Mouse (Mus musculus) spleen, postnatal 10 days (tissue): ENCODE measurements around the gene Col11a2.

Experiments
- DNase-seq, 2 experiments: peaks; one replicate each; pipeline ENCODE4 v3.0.0; 2021 to 2022; ENCODE audit warnings: low spot score in 2 of 2

The Col11a2 gene

GRCm38 (mm10) chr17:34026221-34026620 lies 13.0 kb upstream of the Col11a2 start:
- no peak for DNase-seq

DNA sequence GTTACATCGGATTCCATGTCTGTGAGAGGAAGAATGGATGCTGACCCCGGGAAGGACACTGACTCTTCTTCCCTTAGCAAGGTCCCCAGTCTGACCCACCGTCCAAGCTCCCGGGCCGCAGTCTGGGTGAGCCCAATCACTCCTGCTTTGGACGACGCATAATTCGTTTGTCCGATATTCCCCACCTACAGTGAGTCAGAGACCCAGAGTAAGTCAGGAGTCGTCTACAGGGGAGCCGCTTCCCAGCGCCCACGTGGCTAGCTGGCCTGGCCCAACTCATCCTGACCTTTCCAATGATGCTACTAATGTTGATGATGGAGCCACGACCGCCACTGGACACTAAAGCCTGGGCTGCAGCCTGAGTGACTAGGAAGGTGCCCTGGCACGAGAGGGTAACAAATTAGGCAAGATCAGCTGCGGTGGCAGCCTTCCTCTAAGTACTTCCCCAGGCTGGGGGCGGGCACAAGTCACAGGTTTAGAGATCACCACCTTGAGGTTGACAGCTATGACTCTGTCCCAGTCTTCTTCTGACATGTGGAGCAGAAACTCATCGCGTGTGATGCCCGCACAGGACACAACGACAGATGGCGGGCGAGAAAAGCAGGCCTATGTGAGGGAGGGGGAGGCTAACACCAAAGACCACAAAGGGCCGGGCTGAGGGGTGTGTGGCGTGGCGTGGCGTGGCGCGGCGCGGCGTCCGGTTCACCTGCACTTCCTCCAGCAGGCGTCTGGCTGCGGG lies 12.2 kb upstream of the Col11a2 start:
- DNase-seq, result peak; percentile 51 to 78

DNA sequence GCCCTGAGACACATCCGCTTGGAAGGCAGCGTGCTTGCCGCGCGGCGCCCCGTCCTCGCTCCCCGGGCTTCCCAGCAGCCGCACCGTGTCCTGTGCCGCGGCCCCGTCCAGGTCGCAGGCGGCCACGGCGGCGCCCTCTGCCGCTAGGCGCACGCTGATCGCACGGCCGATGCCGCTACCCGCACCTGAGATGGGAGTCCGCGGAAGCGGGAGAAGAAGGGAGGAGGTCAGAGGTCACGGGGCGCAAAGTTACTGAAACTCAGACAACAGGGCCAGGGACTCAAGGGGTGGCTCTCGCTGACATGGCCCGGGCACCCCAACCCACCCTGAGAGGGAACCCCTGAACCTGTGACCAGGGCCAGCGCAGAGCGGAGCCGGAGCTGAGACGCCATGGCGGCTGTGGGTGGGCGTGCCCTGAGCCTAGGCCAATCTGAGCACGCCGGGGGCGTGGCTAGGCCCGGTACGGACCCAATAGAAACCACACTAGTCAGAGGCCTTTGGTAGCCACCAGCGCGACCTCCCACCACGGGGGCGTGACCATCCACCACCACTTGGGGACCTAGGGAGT lies 11.5 kb upstream of the Col11a2 start, which contains the start of gene H2-Ke6:
Gene H2-Ke6, minus strand, starts transcription at position 405 of the 568 bp plus-strand sequence.
- peak; percentile 89 to 92 for DNase-seq

DNA sequence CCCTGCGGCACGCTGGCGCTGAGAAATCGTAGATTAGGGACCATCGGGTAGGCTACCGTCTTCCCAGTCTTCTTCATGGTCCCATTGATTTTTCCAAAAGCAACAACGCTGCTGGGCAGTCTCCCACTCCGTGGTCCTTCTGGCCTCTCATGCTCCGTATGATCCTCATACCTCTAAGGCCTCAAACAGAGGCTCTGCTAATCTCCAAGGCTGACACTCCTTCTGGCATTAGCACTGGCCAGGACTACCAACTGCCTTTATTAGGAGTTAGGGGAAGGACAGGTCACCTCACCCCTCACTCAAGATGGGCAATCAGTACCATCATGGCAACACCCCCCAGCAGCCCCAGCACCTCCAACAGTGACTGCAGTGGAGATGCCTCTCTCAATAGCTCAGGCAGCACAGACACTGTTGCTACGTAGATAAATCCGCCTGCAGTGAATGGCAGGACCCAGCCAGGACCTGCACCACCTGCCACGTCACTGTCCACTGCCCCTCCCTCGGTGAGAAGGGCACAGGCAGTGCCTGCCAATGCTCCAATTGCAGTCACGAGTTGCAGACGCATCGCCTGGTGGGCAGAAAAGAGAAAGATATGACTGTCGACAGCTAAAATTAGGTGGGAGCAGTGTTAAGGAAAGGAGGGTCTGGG lies 10.6 kb upstream of the Col11a2 start:
- DNase-seq, result no peak

GRCm38 (mm10) chr17:34029150-34029889 lies 9.9 kb upstream of the Col11a2 start:
- DNase-seq, result peak in 1 of 2 experiments; percentile 12

DNA sequence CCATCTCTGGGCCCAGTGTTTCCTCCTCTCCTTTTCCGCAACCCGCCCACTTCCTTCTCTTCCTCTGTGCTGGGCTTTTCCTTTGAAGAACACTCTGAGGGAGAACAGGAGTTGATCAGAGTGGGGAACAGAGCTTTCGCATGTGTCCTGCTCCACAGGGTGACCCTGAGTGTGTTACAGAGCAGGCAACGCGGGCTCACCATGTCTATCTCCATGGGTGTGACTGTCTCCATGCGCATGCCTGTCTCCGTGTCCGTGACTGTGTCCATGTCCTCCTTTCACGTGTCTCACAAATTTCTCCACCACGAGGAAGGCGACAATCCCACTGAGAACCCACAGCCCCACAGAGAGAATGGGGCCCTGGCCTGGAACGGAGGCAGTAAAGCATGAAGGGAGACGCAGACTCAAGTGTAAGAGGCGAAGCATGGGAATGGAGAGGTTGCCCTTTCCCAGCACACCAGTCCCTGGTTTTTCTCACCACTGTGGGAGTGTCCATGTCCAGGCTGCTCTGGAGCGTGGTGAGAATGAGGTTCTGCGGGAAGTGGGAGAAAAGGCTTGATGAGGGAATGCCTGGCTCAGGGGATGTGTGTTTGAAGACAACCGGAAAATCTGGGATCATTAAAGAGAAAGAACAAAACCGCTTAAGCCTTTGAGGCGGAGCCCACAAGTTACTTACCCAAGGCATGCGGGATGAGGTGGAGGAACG lies 9.2 kb upstream of the Col11a2 start:
- DNase-seq, result peak in 1 of 2 experiments; percentile 15

DNA sequence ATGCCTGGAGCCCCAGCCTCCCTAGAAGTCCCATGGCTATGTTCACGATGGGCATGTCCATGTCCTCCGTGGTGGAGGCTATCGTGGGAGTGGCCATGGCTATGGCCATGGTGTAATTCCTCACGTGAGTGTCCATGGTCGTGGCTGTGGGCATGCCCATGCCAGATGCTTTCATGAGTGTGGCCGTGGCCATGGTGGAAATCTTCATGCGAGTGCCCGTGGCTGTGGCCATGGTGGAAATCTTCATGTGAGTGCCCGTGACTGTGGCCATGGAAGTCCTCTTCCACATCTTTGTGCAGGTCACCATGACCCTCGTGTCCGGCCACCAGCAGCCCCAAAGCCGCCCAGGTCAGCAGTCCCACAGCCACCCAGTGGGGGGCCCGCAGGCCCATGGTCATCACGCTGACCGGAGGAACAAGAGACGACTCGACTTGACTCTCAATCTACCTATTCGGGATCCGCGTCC lies 8.3 kb upstream of the Col11a2 start:
- DNase-seq, result peak in 1 of 2 experiments; percentile 28

GRCm38 (mm10) chr17:34031465-34032173 lies 7.6 kb upstream of the Col11a2 start, which contains the start of the genes Slc39a7 and Rxrb:
Gene Slc39a7 (minus strand): TSS chr17:34031682.
Gene Rxrb (plus strand): TSS chr17:34031812.
- peak; percentile 97 to 99 for DNase-seq

DNA sequence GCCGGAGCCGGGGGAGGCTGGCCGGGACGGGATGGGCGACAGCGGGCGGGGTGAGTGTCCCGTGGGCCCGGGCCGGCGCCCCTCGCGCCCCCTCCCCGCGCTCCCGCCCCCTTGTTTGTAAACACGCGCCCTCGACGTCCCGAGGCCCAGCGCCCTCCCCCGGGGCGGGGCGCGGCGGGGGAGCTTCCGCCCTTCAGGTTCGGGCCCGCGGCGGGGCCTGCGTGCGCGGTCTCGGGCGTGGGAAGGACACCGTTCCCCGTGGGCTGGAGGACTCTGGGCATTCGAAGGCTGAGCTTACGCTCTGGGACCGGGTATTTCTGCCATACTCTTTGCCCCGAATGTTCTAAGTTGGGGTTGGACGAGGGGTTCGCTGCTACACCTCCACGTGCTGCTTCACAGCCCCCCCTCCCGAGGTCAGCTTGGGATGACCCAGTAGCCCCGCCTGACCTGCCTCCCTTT lies 7.0 kb upstream of the Col11a2 start:
- peak; percentile 73 to 81 for DNase-seq

DNA sequence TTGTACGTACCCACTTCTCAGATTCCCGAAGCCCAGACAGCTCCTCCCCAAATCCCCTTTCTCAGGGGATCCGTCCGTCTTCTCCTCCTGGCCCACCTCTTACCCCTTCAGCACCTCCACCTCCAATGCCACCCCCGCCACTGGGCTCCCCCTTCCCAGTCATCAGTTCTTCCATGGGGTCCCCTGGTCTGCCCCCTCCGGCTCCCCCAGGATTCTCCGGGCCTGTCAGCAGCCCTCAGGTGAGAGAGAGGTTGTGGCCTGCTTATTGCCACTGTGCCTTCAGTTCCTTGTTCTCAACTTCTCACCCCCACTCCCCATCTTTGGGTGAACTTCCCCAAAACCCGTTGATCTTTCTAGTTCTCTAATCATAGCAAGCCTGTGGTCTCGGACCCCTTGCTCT lies 6.4 kb upstream of the Col11a2 start:
- DNase-seq, result peak; percentile 51 to 54

DNA sequence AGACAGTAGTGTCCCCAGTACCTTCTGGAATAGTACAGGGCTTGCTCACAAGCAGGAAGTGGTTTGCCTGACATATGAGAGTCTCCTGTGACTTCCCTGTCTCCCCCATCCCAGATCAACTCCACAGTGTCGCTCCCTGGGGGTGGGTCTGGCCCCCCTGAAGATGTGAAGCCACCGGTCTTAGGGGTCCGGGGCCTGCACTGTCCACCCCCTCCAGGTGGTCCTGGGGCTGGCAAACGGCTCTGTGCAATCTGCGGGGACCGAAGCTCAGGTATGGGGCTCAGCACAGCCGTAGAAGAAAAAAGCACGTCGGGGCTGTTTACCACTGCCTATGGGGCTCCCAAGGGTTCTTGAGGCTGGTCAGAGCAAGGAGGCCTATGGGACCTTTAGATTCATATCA lies 5.8 kb upstream of the Col11a2 start:
- peak in 1 of 2 experiments; percentile 23 for DNase-seq

GRCm38 (mm10) chr17:34034064-34034463 lies 5.2 kb upstream of the Col11a2 start:
- DNase-seq, result peak; percentile 77 to 89

DNA sequence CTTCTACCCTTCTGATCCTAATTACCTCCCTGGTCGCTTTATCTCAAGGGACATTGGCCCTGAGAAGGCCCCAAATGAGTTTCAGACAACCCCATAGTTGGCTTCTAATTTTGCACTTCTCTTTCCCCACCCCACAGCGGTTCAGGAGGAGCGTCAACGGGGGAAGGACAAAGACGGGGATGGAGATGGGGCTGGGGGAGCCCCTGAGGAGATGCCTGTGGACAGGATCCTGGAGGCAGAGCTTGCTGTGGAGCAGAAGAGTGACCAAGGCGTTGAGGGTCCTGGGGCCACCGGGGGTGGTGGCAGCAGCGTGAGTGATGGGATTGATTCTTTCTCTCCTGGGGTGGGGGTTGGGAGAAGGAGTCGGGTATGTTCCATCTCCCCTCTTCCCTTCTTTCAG lies 3.7 kb upstream of the Col11a2 start:
- no peak for DNase-seq

GRCm38 (mm10) chr17:34036647-34037046 lies 2.6 kb upstream of the Col11a2 start:
- DNase-seq, result no peak

- DNase-seq, result no peak
Measured at GRCm38 (mm10) chr17:34037241-34037640, 2.0 kb upstream of the Col11a2 start.

GRCm38 (mm10) chr17:34038440-34038839 lies 797 bp upstream of the Col11a2 start:
- no peak for DNase-seq

GRCm38 (mm10) chr17:34039562-34040450 lies 569 bp downstream of the Col11a2 start:
- no peak for DNase-seq

- no peak for DNase-seq
Measured at GRCm38 (mm10) chr17:34045941-34046340, 6.7 kb downstream of the Col11a2 start.

DNA sequence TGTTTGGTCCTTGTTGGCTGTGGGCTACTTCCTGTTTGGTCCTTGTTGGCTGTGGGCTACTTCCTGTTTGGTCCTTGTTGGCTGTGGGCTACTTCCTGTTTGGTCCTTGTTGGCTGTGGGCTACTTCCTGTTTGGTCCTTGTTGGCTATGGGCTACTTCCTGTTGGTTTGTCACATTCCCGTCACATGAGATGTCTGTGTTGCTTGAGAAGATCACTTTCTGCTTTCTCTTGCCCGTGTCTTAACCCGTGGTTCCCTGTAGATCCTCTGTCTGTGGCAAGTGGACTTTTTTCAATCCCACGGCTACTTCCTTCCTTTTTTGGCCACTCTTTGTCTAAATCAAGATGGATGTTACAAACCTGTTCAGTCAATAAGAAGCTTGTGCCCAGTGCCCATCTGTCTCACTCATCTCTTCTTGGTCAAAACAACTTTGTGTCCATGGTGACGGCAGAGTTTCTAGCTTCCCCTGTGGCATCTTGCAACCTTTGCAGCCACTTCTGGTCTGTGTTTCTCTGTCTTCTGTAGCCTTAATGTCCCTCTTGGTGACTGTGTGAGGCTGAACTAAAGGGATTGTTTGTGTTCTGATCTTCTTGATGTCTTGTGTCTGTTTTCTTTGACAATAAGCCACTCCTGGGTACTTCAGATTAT lies 8.3 kb downstream of the Col11a2 start:
- DNase-seq, result no peak
